Mouse (Mus musculus): Measurements from ENCODE around the gene Eif4e3. TPM values are rescaled to one million over a fixed set of nuclear protein-coding genes. Genes with fewer than 3 reads are reported as not detected.

The Eif4e3 gene
- polyA plus RNA-seq, 1 experiment from 2014 or later: 11.2 TPM

GRCm38 (mm10) chr6:99683974-99684373, 17.4 kb upstream of the Eif4e3 start:
- no peak overlapping the region for H3K4me2 ChIP-seq (replicated peaks)
- no peaks in the 10 kb centered on the region; the same call in 1 of the 2 replicates for H3K9me3 ChIP-seq (replicated peaks)
- H3K4me1 ChIP-seq: no peaks in the 10 kb centered on the region
- no peak for ATAC-seq (ENCODE audit: low FRiP score)
- no peak overlapping the region for H3K27ac ChIP-seq
- no peak overlapping the region for H3K4me3 ChIP-seq
- H3K27me3 ChIP-seq: 0 out of 2 replicates have a peak, but pooled peaks cover 2% of the 10 kb centered on the region
- 90% methylated on average over 5 of the region's 5 CpGs for WGBS
- no peak overlapping the region for H3K9ac ChIP-seq
- H3K36me3 ChIP-seq: no peaks in the 10 kb centered on the region

- H3K4me3 ChIP-seq: no peak overlapping the region
- no peak overlapping the region for H3K9ac ChIP-seq
- no peaks in the 10 kb centered on the region for H3K36me3 ChIP-seq
- H3K9me3 ChIP-seq (replicated peaks): no peaks in the 10 kb centered on the region
- no peak overlapping the region for H3K27ac ChIP-seq
- H3K4me2 ChIP-seq (replicated peaks): no peak overlapping the region
- no peaks in the 10 kb centered on the region for H3K27me3 ChIP-seq
- no peaks in the 10 kb centered on the region for H3K4me1 ChIP-seq
- WGBS: 75% methylated on average over 11 of the region's 11 CpGs
- ATAC-seq (ENCODE audit: low FRiP score): no peak
Measured at GRCm38 (mm10) chr6:99678108-99678507, 11.5 kb upstream of the Eif4e3 start.

DNA sequence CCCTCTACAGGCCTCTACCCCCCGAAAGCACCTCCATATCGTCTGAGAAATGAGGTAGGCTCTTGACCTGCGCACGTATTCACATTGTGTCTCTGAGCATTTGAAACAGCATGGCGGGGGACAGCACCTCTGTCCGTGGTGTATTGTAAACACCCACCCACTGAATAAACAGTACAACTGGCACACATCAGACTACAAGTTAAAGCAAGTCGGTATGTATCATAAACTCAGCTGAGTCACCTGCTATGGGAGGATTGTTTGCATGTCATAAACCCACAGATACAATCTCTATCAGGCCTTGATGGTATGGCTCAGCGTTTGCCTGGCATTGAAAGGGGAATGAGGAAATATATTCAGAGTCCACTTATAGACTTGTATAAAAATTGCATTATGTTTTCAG, 10.8 kb upstream of the Eif4e3 start:
- no peaks in the 10 kb centered on the region for H3K36me3 ChIP-seq
- H3K9ac ChIP-seq: no peak overlapping the region
- H3K4me3 ChIP-seq: no peak overlapping the region
- no peak overlapping the region for H3K4me2 ChIP-seq (replicated peaks)
- WGBS: 90% methylated on average over 8 of the region's 8 CpGs
- ATAC-seq (ENCODE audit: low FRiP score): no peak
- H3K27ac ChIP-seq: no peak overlapping the region
- H3K27me3 ChIP-seq: no peaks in the 10 kb centered on the region
- no peaks in the 10 kb centered on the region for H3K9me3 ChIP-seq (replicated peaks)
- H3K4me1 ChIP-seq: no peaks in the 10 kb centered on the region

DNA sequence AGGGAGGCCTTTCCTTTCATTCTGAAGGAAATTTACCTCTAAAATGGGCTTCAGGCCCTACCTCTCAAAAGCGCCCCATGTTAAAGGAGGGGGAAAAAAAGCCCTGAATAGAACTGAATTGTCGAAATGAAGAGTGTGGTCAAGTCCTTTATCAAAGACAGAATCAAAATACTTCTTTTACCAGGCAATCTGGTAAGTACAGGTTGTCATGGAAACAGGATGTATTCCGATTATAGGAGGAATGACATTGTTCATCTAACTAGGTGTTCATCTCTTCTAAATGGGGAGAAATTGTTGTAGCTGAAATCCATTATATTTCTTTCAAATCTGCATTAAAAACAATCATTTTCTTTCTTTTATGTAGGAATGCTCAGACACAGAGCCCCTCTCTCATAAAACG, 7.9 kb upstream of the Eif4e3 start:
- H3K9me3 ChIP-seq (replicated peaks): no peaks in the 10 kb centered on the region
- H3K27ac ChIP-seq: no peak overlapping the region
- H3K4me2 ChIP-seq (replicated peaks): no peak overlapping the region
- no peak overlapping the region for H3K9ac ChIP-seq
- H3K36me3 ChIP-seq: no peaks in the 10 kb centered on the region
- no peaks in the 10 kb centered on the region for H3K27me3 ChIP-seq
- no peak overlapping the region for H3K4me3 ChIP-seq
- peaks cover 13% of the 10 kb centered on the region for H3K4me1 ChIP-seq
- ATAC-seq (ENCODE audit: low FRiP score): no peak
- 79% methylated on average over 4 of the region's 4 CpGs for WGBS

- Histone ChIP-seq H3K4me2 (replicated peaks) (no peak overlapping the region), H3K4me1 (peaks cover 28% of the 10 kb centered on the region), H3K9ac (no peak overlapping the region), H3K4me3 (no peak overlapping the region), H3K27ac (no peak overlapping the region), H3K36me3 (no peaks in the 10 kb centered on the region), H3K27me3 (no peaks in the 10 kb centered on the region; the same call in 1 of the 2 replicates), H3K9me3 (replicated peaks) (no peaks in the 10 kb centered on the region)
- WGBS: 71% methylated on average over 3 of the region's 3 CpGs
- no peak for ATAC-seq (ENCODE audit: low FRiP score)
Measured at GRCm38 (mm10) chr6:99671768-99672167, 5.2 kb upstream of the Eif4e3 start.

DNA sequence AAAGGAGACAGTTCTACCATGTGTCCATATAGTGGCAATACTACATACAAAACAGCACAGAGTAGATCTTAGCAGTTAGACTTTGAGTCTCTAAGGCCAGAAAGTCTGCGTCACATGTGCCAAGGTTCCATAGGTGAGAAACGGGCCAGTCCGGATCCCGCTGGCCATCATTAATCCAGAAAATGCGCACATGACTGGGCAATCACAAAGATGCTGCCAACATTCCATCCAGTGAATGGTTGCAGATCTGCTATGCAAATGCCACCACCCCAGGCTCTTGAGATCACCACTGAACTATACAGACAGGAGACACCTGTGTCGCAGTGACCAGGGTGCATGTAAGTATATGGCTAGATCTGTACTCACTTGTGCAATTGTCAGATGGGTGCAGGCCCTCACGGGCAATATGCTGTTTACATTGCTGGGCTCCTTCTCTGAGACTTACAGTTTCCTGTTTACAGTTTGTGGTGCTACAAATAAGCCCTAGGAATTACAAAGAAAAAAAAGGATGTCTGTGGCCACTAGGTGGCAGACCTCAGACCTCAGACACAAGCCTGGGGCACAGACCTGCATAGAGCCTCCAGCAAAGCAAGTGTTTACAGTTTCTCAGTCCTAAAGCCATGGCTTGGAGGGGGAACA, 4.0 kb upstream of the Eif4e3 start:
- Histone ChIP-seq H3K9me3 (replicated peaks) (no peaks in the 10 kb centered on the region), H3K4me2 (replicated peaks) (no peak overlapping the region), H3K27me3 (no peaks in the 10 kb centered on the region; the same call in 1 of the 2 replicates), H3K4me1 (peaks cover 34% of the 10 kb centered on the region), H3K9ac (no peak overlapping the region), H3K27ac (peak overlapping the region; percentile 48; the same call in 1 of the 2 replicates), H3K36me3 (no peaks in the 10 kb centered on the region), H3K4me3 (no peak overlapping the region)
- 64% methylated on average over 7 of the region's 7 CpGs for WGBS
- no peak for ATAC-seq (ENCODE audit: low FRiP score)

DNA sequence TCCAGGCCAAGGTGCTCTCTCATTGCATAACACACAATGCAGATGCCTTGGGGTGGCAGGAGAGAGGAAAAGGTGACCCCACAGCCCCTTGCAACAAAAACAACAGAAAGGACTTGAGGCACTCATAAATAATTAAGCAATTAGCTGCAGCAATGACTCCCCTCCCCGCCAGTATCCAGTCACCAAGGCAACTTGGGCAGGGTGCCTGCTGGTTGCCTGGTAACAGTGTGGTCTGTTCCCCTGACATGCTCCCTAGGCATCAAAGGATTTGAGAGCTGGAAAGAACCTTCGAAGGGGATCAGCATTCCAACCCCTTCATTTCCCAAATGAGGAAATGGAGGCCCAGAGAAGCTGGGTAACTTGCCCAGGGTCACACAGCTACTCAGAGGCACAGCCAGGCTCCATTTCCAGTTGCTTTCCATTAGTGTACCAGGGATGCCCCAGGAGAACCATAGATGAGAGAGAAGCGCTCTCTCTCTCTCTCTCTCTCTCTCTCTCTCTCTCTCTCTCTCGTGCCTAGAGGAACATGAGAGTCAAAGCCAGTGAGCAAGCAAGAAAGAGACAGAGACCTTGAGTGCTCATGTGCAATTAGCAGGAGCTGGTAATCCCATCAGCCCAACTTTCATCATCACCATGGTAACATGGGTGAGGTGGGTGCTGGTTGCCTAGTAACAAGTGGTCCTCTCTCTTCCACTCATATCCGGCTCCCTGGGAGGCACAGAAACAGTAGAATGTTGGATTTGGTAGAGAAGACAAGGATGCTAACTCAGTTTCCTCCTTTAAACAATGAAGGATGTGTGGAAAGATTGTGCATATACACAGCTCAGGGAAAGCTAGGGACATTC, 3.1 kb upstream of the Eif4e3 start:
- 19% methylated on average over 5 of the region's 5 CpGs for WGBS
- H3K4me3 ChIP-seq: no peak overlapping the region
- peak; percentile 76 for ATAC-seq (ENCODE audit: low FRiP score)
- peaks cover 4% of the 10 kb centered on the region; the same call in 1 of the 2 replicates for H3K27me3 ChIP-seq
- peak overlapping the region; percentile 48 for H3K27ac ChIP-seq
- H3K9ac ChIP-seq: no peak overlapping the region
- no peaks in the 10 kb centered on the region for H3K36me3 ChIP-seq
- peaks cover 38% of the 10 kb centered on the region for H3K4me1 ChIP-seq
- peak overlapping the region; percentile 24 for H3K4me2 ChIP-seq (replicated peaks)
- H3K9me3 ChIP-seq (replicated peaks): no peaks in the 10 kb centered on the region

GRCm38 (mm10) chr6:99667290-99667689, 719 bp upstream of the Eif4e3 start:
- no peak for ATAC-seq (ENCODE audit: low FRiP score)
- Histone ChIP-seq H3K4me2 (replicated peaks) (peak overlapping the region; percentile 90), H3K4me3 (peak overlapping the region; percentile 82; the same call in 1 of the 2 replicates), H3K36me3 (no peaks in the 10 kb centered on the region), H3K9ac (no peak overlapping the region), H3K4me1 (peaks cover 43% of the 10 kb centered on the region), H3K9me3 (replicated peaks) (no peaks in the 10 kb centered on the region), H3K27me3 (peaks cover 15% of the 10 kb centered on the region), H3K27ac (peak overlapping the region; percentile 82)
- WGBS: 35% methylated on average over 8 of the region's 8 CpGs

DNA sequence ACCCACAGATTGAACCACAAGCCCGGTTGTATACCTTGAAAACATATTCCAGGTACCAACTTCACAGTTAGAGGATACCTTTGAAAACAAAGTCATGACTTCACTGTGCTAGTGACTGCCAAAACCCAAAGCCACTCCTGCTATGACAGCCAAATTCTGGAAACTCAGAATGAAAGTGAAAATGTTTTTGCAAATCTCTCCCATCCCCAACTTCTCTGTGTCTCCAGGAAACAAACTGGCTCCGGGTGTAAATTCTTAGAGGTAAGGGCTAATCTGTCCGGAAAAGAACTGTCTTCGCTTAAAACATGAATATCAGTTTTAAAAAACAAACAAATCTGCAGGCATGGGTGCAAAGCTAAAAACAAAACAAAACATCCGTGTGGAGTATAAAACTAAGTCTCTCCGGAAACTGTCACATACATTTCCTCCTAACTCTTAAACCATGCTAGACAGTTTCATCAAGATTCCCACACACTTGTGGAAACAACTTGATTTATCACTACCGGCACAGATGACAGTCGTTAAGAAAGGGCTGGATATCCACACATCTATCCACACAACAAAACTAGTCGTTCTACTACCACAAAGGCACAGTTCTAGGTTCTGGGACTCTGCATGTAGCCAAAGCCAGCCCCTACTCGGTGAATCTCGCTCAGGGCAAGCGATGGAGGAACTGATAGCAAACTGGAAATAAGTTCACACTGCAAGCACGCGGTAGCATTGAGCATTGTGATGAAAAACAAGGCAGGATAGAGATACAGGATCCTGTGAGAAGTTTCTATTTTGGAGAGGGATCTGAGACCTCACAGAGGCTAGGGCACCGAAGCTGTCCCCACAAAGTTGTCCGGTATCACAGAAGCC, 884 bp downstream of the Eif4e3 start:
- H3K9me3 ChIP-seq (replicated peaks): no peaks in the 10 kb centered on the region
- peaks cover 15% of the 10 kb centered on the region for H3K27me3 ChIP-seq
- no peaks in the 10 kb centered on the region for H3K36me3 ChIP-seq
- H3K4me2 ChIP-seq (replicated peaks): peak overlapping the region; percentile 90
- peaks cover 50% of the 10 kb centered on the region for H3K4me1 ChIP-seq
- peak overlapping the region; percentile 82 for H3K9ac ChIP-seq
- 31% methylated on average over 16 of the region's 16 CpGs for WGBS
- ATAC-seq (ENCODE audit: low FRiP score): 0 out of 2 replicates have a peak, but pooled peaks have one; percentile 6
- H3K4me3 ChIP-seq: peak overlapping the region; percentile 82
- peak overlapping the region; percentile 82; the same call in 1 of the 2 replicates for H3K27ac ChIP-seq

GRCm38 (mm10) chr6:99663232-99663631, 3.3 kb downstream of the Eif4e3 start:
- Histone ChIP-seq H3K27ac (no peak overlapping the region), H3K27me3 (peaks cover 15% of the 10 kb centered on the region), H3K4me3 (no peak overlapping the region), H3K9me3 (replicated peaks) (no peaks in the 10 kb centered on the region), H3K4me1 (peaks cover 38% of the 10 kb centered on the region), H3K4me2 (replicated peaks) (no peak overlapping the region), H3K36me3 (no peaks in the 10 kb centered on the region), H3K9ac (no peak overlapping the region)
- WGBS: 81% methylated on average over 8 of the region's 8 CpGs
- ATAC-seq (ENCODE audit: low FRiP score): no peak

DNA sequence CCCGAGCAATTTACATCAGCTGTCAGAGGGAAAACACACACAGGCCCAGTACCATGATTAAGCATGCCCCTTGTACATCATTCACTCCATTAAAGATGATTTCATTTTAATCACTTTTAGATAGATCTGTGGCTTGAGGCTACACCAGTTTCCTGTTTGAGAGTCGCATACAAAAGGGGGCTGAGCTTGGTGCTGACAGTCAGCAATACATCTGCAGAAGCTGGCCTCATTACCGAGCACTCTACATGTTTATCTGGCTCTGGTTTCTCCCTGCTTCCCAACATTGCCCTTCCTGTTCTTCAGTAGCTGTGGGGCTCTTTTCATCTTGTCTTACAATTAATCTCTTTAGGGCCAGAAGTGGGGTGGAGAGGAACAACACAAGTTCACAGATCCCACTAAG, 6.1 kb downstream of the Eif4e3 start:
- no peak overlapping the region for H3K4me3 ChIP-seq
- H3K27me3 ChIP-seq: peaks cover 15% of the 10 kb centered on the region
- no peaks in the 10 kb centered on the region for H3K36me3 ChIP-seq
- no peak overlapping the region for H3K4me2 ChIP-seq (replicated peaks)
- H3K4me1 ChIP-seq: peaks cover 22% of the 10 kb centered on the region
- ATAC-seq (ENCODE audit: low FRiP score): no peak; the same call in 1 of the 2 replicates
- H3K9ac ChIP-seq: no peak overlapping the region
- no peaks in the 10 kb centered on the region for H3K9me3 ChIP-seq (replicated peaks)
- 44% methylated on average over 3 of the region's 3 CpGs for WGBS
- H3K27ac ChIP-seq: no peak overlapping the region

GRCm38 (mm10) chr6:99658586-99658985, 8.0 kb downstream of the Eif4e3 start:
- H3K9ac ChIP-seq: no peak overlapping the region
- H3K27ac ChIP-seq: no peak overlapping the region
- no peaks in the 10 kb centered on the region for H3K9me3 ChIP-seq (replicated peaks)
- H3K4me2 ChIP-seq (replicated peaks): no peak overlapping the region
- H3K36me3 ChIP-seq: no peaks in the 10 kb centered on the region
- peaks cover 21% of the 10 kb centered on the region for H3K4me1 ChIP-seq
- peaks cover under 1% of the 10 kb centered on the region; the same call in 1 of the 2 replicates for H3K27me3 ChIP-seq
- H3K4me3 ChIP-seq: no peak overlapping the region
- 89% methylated on average over 10 of the region's 10 CpGs for WGBS
- ATAC-seq (ENCODE audit: low FRiP score): no peak

Data from hindbrain, embryonic 12.5 days (tissue).